16 mouse cellular contexts compared by ENCODE assay signal in genomic region chr12:45399436-45399835, GRCm38 (mm10).
DNase-seq lines count a peak whose midpoint lies in the region.
"Had no signal": no experiment of that assay in that cellular context is flagged by ENCODE, and none has a peak within 500 bp of the region (broad histone marks: within the 10 kb centered on the region; RNA-seq: fewer than 3 reads in every experiment).

No protein-coding gene starts in this region.

- DNase-seq in frontal cortex, postnatal 36 days (ENCODE audit: low spot score in 2 of 2) = peak; percentile 3 to 26
- DNase-seq in frontal cortex, postnatal 10 days (ENCODE audit: low spot score in 2 of 2) = no peak
- DNase-seq in left cerebral cortex, postnatal 14 days (ENCODE audit: low spot score in 2 of 2) = peak; percentile 3 to 7
- no peak for DNase-seq in left cerebral cortex, postnatal 4 days
- DNase-seq in right cerebral cortex, adult 2 months (ENCODE audit: low spot score in 2 of 2) = peak; percentile 9 to 20
- no peak for DNase-seq in right cerebral cortex, postnatal 10 days (ENCODE audit: low spot score in 2 of 2)
- no peak for DNase-seq in gastrocnemius, postnatal 14 days
- DNase-seq: adrenal gland, adult 2 months; adrenal gland, postnatal 14 days; cerebellum, adult 11-12 months; cerebellum, adult 8-10 months; cerebellum, postnatal 10 days; cerebellum, postnatal 36 days; embryo, embryonic 11 days; gastrocnemius, postnatal 36 days; heart, adult 11 months had no signal

- intact Hi-C loops in left cerebral cortex, postnatal 14 days (cut with DNase I) = no loop called here
- intact Hi-C loops in left cerebral cortex, postnatal 4 days (cut with DNase I) = no loop called here
- intact Hi-C loops in gastrocnemius, postnatal 14 days (cut with DNase I; ENCODE audit: low total_unique reads) = no loop called here

Comparison
In these comparisons a context has a peak if more than half of its experiments do, and no peak if none do; other contexts are left out.
1. DNase-seq: peak in frontal cortex, postnatal 36 days (2 of 2), left cerebral cortex, postnatal 14 days (2 of 2) and right cerebral cortex, adult 2 months (2 of 2); none in frontal cortex, postnatal 10 days (0 of 2), left cerebral cortex, postnatal 4 days (single experiment), right cerebral cortex, postnatal 10 days (0 of 2) and gastrocnemius, postnatal 14 days (single experiment).